Mouse (Mus musculus) liver, embryonic 16.5 days (tissue): ENCODE data around the gene Etnppl. TPM values are rescaled to one million over a fixed set of nuclear protein-coding genes. Genes with fewer than 3 reads are reported as not detected.

Experiments used
- ATAC-seq: fragments of 200-750 bp; cut with Nextera tagmentation; 2 replicates; pipeline ENCODE4 v1.8.0; 2017; ENCODE audit warnings: low read depth, mild to moderate bottlenecking, moderate number of reproducible peaks, moderate library complexity
- H3K27ac ChIP-seq: fragments of 300-500 bp; sonication (generic); 2 replicates; pipeline ENCODE4 v1.5.1; 2014; ENCODE audit warnings: mild to moderate bottlenecking, low read length
- H3K27me3 ChIP-seq: fragments of 300-500 bp; sonication (generic); 2 replicates; pipeline ENCODE4 v1.6.1; 2014; ENCODE audit warnings: low read depth, low read length, mixed read lengths; ENCODE audit not compliant: control insufficient read depth, insufficient read depth
- H3K36me3 ChIP-seq: fragments of 300-500 bp; sonication (generic); 2 replicates; pipeline ENCODE4 v1.6.1; 2014; ENCODE audit warnings: mild to moderate bottlenecking; ENCODE audit not compliant: control insufficient read depth, insufficient read depth
- H3K4me1 ChIP-seq: fragments of 300-500 bp; sonication (generic); 2 replicates; pipeline ENCODE4 v1.6.1; 2014; ENCODE audit warnings: low read depth, low read length, mixed read lengths; ENCODE audit not compliant: control insufficient read depth
- H3K4me2 ChIP-seq: fragments of 300-500 bp; sonication (generic); 2 replicates; pipeline ENCODE4 v1.6.1; 2014; ENCODE audit warnings: low read depth, low read length, mixed read lengths
- H3K4me3 ChIP-seq: fragments of 300-500 bp; sonication (generic); 2 replicates; pipeline ENCODE4 v1.5.1; 2014; ENCODE audit warnings: low read depth, mild to moderate bottlenecking, low read length
- H3K9ac ChIP-seq: fragments of 300-500 bp; sonication (generic); 2 replicates; pipeline ENCODE4 v1.6.1; 2014; ENCODE audit warnings: low read depth, low read length
- H3K9me3 ChIP-seq: fragments of 300-500 bp; sonication (generic); replicated peaks from 2 replicates; pipeline ENCODE4 v1.6.1; 2016; ENCODE audit warnings: low read length; ENCODE audit not compliant: control insufficient read depth
- WGBS: fragments of 180-500 bp; shearing (Covaris S2); extraction: QIAGEN DNeasy Blood & Tissue Kit; methylation state at CpG from one replicate; pipeline ENCODE4 v1.1.7; 2014; ENCODE audit not compliant: insufficient replicate concordance; 5-methylcytosine and 5-hydroxymethylcytosine counted together
- polyA plus RNA-seq: library from polyadenylated mRNA; unstranded; fragments of >200 nt; fragmentation: Nextera tagmentation; extraction: Ambion mirVana; gene quantifications from 2 replicates; pipeline ENCODE4 v1.2.1, GENCODE M21; 2015

Etnppl gene
- polyA plus RNA-seq, 1 experiment from 2014 or later: 1.9 TPM

GRCm38 (mm10) chr3:130595050-130595449 lies 22.2 kb upstream of the Etnppl start:
- no peaks in the 10 kb centered on the region for H3K36me3 ChIP-seq
- ATAC-seq: no peak
- 41% methylated on average over 8 of the region's 8 CpGs for WGBS
- no peak overlapping the region for H3K27ac ChIP-seq
- no peak overlapping the region for H3K9ac ChIP-seq
- H3K4me3 ChIP-seq: no peak overlapping the region
- no peak overlapping the region for H3K4me2 ChIP-seq
- H3K9me3 ChIP-seq: no peaks in the 10 kb centered on the region
- no peaks in the 10 kb centered on the region for H3K4me1 ChIP-seq
- no peaks in the 10 kb centered on the region for H3K27me3 ChIP-seq

- ATAC-seq: no peak
- H3K36me3 ChIP-seq: no peaks in the 10 kb centered on the region
- no peaks in the 10 kb centered on the region for H3K27me3 ChIP-seq
- H3K4me2 ChIP-seq: no peak overlapping the region
- H3K9ac ChIP-seq: no peak overlapping the region
- WGBS: 58% methylated on average over 10 of the region's 10 CpGs
- H3K9me3 ChIP-seq: no peaks in the 10 kb centered on the region
- no peak overlapping the region for H3K27ac ChIP-seq
- no peak overlapping the region for H3K4me3 ChIP-seq
- no peaks in the 10 kb centered on the region for H3K4me1 ChIP-seq
These were observed 15.8 kb upstream of the Etnppl start for GRCm38 (mm10) chr3:130601491-130601890.

- no peak for ATAC-seq
- Histone ChIP-seq H3K9me3 (no peaks in the 10 kb centered on the region), H3K27ac (no peak overlapping the region), H3K4me1 (no peaks in the 10 kb centered on the region), H3K4me2 (no peak overlapping the region), H3K9ac (no peak overlapping the region), H3K36me3 (no peaks in the 10 kb centered on the region), H3K4me3 (no peak overlapping the region), H3K27me3 (no peaks in the 10 kb centered on the region)
- WGBS: 72% methylated on average over 2 of the region's 2 CpGs
These were observed 9.3 kb upstream of the Etnppl start for GRCm38 (mm10) chr3:130607924-130608323.

GRCm38 (mm10) chr3:130614444-130614843 lies 2.8 kb upstream of the Etnppl start:
- ATAC-seq: 0 out of 2 replicates have a peak, but pooled peaks have one; percentile 37
- no peak overlapping the region for H3K4me3 ChIP-seq
- no peaks in the 10 kb centered on the region for H3K4me1 ChIP-seq
- no peak overlapping the region for H3K4me2 ChIP-seq
- H3K9ac ChIP-seq: no peak overlapping the region
- H3K27ac ChIP-seq: no peak overlapping the region
- 63% methylated on average over 9 of the region's 9 CpGs for WGBS
- no peaks in the 10 kb centered on the region for H3K27me3 ChIP-seq
- H3K36me3 ChIP-seq: no peaks in the 10 kb centered on the region
- H3K9me3 ChIP-seq: no peaks in the 10 kb centered on the region

GRCm38 (mm10) chr3:130615625-130616024 lies 1.6 kb upstream of the Etnppl start:
- Histone ChIP-seq H3K4me1 (no peaks in the 10 kb centered on the region), H3K9me3 (no peaks in the 10 kb centered on the region), H3K27ac (no peak overlapping the region), H3K9ac (no peak overlapping the region), H3K36me3 (no peaks in the 10 kb centered on the region), H3K4me3 (no peak overlapping the region), H3K27me3 (no peaks in the 10 kb centered on the region), H3K4me2 (no peak overlapping the region)
- WGBS: 52% methylated on average over 8 of the region's 8 CpGs
- ATAC-seq: no peak

GRCm38 (mm10) chr3:130620517-130621146 lies 3.4 kb downstream of the Etnppl start:
- Histone ChIP-seq H3K4me2 (no peak overlapping the region), H3K27ac (no peak overlapping the region)
- WGBS: 58% methylated on average over 12 of the region's 12 CpGs

GRCm38 (mm10) chr3:130628358-130628757 lies 11.1 kb downstream of the Etnppl start:
- H3K9ac ChIP-seq: no peak overlapping the region
- H3K4me1 ChIP-seq: no peaks in the 10 kb centered on the region
- H3K4me3 ChIP-seq: no peak overlapping the region
- H3K27ac ChIP-seq: no peak overlapping the region
- H3K36me3 ChIP-seq: no peaks in the 10 kb centered on the region
- H3K9me3 ChIP-seq: no peaks in the 10 kb centered on the region
- 62% methylated on average over 5 of the region's 5 CpGs for WGBS
- ATAC-seq: no peak
- no peaks in the 10 kb centered on the region for H3K27me3 ChIP-seq
- H3K4me2 ChIP-seq: no peak overlapping the region

More at GRCm38 (mm10) chr3:130620517-130621146, 3.4 kb downstream of the Etnppl start:
- no peak overlapping the region for H3K9ac ChIP-seq
- no peaks in the 10 kb centered on the region for H3K9me3 ChIP-seq
- H3K4me1 ChIP-seq: no peaks in the 10 kb centered on the region
- no peaks in the 10 kb centered on the region for H3K27me3 ChIP-seq
- no peak overlapping the region for H3K4me3 ChIP-seq
- no peak for ATAC-seq
- H3K36me3 ChIP-seq: no peaks in the 10 kb centered on the region

GRCm38 (mm10) chr3:130633859-130634258 lies 16.6 kb downstream of the Etnppl start:
- no peak overlapping the region for H3K27ac ChIP-seq
- peak; percentile 13; the same call in 1 of the 2 replicates for ATAC-seq
- no peak overlapping the region for H3K4me2 ChIP-seq
- H3K27me3 ChIP-seq: no peaks in the 10 kb centered on the region
- H3K9me3 ChIP-seq: no peaks in the 10 kb centered on the region
- 45% methylated on average over 5 of the region's 5 CpGs for WGBS
- no peaks in the 10 kb centered on the region for H3K36me3 ChIP-seq
- no peak overlapping the region for H3K4me3 ChIP-seq
- H3K9ac ChIP-seq: no peak overlapping the region
- no peaks in the 10 kb centered on the region for H3K4me1 ChIP-seq

GRCm38 (mm10) chr3:130646110-130646810 lies 29.0 kb downstream of the Etnppl start:
- no peak overlapping the region for H3K9ac ChIP-seq
- no peaks in the 10 kb centered on the region for H3K27me3 ChIP-seq
- H3K36me3 ChIP-seq: no peaks in the 10 kb centered on the region
- no peak overlapping the region for H3K4me3 ChIP-seq
- no peak overlapping the region for H3K4me2 ChIP-seq
- 66% methylated on average over 11 of the region's 11 CpGs for WGBS
- H3K9me3 ChIP-seq: no peaks in the 10 kb centered on the region
- no peak for ATAC-seq
- no peaks in the 10 kb centered on the region; the same call in 1 of the 2 replicates for H3K4me1 ChIP-seq
- H3K27ac ChIP-seq: no peak overlapping the region
